Mouse (Mus musculus) spleen, adult 12 weeks (tissue): ENCODE data around the gene Irgm2.
"Not testable (repeated sequence)": the region's sequence is repeated elsewhere in the genome, so short reads cannot be mapped to it uniquely, and the experiment has no call there.

Source experiments
- DNase-seq: peaks from one replicate; pipeline ENCODE4 v3.0.0; 2022; ENCODE audit warnings: low spot score

Irgm2 gene

DNA sequence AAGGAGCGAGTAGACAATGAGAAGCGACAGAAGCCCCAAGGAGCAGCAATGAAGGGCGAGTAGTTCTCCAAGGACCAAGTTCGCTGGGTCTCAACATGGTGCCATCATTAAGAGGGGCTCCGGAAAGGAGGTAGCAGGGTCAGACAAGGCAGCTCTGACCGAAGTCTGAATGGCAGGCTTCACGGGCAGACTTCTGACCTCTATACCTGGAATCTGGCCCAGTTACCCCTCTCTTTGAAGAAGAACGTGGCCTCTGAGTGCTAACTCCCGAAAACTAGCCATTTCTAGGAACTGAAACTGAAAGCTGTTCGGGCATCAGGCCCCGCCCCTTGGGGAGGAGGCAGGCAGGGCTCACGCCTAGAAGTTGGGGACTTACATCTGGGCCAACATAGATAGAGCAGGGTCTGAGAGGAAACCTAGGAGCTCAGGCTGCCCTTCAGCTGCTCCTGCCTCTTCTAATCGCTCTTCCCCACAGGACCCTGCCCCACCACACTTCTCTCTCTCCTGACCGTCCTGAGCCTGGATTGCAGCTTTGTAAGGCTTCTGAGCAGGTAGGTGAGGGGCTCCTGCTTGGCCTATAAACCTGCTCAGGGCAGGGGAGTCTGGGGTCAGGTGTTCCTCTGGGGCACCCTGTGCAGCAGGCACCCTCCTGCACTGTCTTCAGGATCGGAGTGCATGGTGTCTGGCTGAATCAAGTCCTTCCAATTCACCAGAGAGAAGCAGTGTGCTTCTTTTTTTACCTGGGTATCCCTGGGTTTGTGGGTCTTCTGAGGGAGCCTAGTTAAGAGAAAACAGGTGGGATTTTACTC lies at the start of gene Irgm2, which contains the start of gene Igtp:
TSS of gene Irgm2 (plus strand) at position 390 of the 809 bp plus-strand sequence.
TSS of gene Igtp (plus strand) at position 328 of the 809 bp plus-strand sequence.
- DNase-seq: peak; percentile 85

DNA sequence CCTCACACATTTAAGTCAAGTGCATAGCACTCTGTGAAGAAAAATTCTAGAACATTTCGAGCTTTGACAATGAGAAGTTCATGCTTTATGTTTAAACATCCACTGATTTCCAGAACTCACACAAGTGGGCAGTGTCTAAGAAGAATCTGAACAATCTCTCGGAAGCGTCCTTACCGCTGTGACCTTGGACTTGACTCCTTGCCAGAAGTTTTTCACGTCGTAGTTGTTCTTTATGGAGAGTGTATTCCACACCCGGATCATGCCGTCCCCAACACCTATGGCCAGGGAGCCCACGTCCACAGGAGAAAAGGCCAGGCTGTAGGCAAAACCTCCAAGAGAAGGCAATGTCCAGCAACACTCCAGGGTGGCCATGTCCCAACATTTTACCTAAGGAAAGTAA lies 44.0 kb upstream of the Irgm2 start:
- no peak for DNase-seq

DNA sequence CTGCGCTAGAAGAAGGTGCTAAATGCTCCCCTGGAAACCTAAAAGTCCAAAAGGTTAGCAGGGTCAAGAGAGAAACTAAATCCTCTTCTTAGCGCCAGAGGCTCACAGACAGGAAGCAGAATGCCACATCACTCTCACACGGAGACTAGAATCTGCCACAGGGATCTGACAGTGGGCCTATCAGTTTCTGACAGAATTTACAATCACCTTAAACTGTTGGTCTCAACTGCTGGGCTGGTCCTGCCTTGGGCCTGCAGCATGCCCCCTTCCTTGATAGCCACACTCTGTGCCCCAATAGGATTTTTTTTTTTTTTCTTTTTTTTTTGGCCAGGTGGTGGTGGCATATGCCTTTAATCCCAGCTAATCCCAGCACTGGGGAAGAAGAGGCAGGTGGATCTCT lies 42.5 kb upstream of the Irgm2 start:
- DNase-seq: no peak

DNA sequence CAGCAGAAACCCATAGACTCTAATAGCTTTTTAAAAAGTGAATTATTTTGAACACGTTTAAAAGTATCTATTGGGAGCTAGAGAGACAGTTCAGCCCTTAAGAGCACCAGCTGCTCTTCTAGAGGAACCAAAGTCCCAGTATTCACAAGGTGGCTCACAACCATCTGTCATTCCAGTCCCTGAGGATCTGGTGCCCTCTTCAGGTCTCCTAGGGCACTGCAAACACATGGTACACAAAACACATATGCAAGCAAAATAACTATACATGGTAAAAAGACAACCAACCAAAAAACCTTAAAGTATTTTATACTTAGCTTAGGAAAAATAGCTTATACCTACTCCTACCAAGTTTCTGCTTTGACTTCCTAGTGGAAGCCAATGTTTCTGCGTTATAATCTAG lies 34.3 kb upstream of the Irgm2 start:
- no peak for DNase-seq

DNA sequence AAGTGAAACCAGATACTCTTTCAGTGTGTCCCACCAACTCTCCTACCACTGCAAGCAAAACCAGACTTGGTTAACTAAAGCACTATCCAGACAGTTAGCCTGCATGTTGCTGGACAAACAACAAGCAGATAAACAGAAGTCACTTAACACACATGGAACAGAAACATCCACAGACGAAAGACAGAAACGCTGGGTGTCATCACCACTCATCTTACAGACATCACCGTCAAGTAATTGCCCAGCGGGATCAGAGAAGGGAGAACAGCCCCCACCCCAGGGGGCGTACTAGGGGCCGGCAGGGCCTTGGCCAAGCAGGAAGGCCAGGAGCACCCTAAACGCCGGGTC lies 31.6 kb upstream of the Irgm2 start:
- DNase-seq: no peak

DNA sequence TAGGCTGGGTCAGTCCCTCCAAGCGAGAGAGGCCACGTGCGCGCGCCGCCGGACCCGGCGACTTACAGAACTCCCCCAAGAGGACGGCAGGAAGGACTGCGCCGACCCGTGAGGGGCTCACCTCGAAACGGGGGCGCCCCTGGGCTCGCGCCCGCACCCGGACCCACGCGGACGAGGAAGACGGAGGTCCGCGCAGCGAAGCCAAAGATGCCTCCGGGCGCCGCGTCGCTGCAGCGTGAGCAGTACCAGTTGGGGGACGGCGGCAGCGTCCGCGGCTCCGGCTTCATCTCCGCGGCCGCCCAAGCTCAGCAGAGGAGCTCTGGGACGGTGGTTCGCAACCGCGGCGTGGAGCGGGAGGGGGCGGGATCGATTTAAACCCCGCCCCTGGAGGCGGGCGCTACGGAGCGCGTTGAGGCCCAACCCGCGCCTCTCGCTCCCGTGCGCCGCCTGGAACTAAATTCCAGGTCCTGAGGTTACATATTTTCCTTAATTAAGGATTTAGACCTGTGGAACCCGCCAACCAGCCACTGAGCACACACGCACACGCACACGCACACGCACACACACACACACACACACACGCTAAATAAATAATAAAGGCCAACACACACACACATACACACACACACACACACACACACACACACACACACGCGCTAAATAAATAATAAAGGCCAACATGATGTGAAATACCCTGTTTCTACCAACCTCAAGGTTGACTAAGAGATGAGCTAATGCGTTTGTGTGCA lies 31.1 kb upstream of the Irgm2 start, which contains the start of gene Gemin5:
TSS of gene Gemin5 (minus strand) at position 373 of the 749 bp plus-strand sequence.
- DNase-seq: peak; percentile 77

DNA sequence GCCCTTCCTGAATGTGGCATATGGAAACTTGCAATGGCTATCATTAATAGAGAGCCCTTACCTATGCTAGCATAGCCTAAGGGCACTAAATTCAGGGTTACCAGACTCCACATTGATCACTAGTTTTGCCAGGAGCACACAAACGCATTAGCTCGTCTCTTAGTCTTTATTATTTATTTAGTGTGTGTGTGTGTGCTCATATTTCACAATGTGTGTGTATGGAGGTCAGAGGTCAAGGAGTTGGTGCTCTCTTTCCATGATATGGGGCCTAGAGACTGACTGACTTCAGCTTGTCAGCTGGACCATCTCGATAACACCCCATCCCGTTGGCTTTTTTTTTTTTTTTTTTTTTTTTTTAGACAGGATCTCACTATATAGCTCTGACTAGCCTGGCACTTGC lies 29.8 kb upstream of the Irgm2 start:
- DNase-seq: no peak

GRCm38 (mm10) chr11:58171459-58172091 lies 27.8 kb upstream of the Irgm2 start, which contains the start of gene Mrpl22:
Gene Mrpl22, plus strand, starts transcription at chr11:58171661.
- DNase-seq: peak; percentile 90

DNA sequence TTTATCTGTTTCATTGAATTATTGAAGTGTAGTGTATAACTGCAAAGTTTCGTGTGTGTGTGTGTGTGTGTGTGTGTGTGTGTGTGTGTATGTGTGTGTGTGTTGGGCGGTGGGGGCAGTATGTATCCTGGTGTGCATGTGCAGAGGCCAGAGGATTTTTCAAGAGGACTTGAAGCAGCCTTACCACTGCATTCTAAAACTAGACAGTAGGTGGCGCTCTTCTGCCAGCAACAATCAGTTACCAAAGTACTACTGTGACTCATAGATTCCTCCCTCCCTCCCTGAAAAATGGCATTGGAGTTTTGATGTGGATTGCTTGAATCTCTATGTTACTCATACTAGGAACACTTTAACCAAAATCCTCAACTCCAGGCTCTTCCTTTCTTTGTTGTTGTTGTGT lies 19.9 kb upstream of the Irgm2 start:
- DNase-seq: peak; percentile 59

- not testable (repeated sequence) for DNase-seq
These were observed 19.4 kb upstream of the Irgm2 start for GRCm38 (mm10) chr11:58179986-58180385.

GRCm38 (mm10) chr11:58180756-58181155 lies 18.7 kb upstream of the Irgm2 start:
- DNase-seq: no peak

DNA sequence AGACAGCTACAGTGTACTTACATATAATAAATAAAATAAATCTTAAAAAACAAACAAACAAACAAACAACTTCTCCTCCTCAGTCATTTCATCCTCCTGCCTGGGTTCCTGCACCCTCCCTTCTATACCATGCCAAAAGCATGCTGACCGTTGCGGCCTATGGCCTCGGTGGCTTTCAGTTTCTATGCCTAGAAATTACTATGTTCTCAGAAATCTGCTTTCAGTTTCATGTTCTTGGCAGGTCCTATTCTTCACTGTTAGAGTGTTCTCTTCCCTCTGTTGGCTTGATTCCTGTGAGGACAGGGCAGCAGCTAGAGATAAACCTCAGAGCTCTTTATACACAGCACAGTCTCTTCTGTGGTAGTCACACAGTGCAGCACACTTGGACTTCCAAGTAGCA lies 15.8 kb upstream of the Irgm2 start:
- no peak for DNase-seq

- DNase-seq: no peak
These were observed 9.7 kb upstream of the Irgm2 start for GRCm38 (mm10) chr11:58189675-58190074.

DNA sequence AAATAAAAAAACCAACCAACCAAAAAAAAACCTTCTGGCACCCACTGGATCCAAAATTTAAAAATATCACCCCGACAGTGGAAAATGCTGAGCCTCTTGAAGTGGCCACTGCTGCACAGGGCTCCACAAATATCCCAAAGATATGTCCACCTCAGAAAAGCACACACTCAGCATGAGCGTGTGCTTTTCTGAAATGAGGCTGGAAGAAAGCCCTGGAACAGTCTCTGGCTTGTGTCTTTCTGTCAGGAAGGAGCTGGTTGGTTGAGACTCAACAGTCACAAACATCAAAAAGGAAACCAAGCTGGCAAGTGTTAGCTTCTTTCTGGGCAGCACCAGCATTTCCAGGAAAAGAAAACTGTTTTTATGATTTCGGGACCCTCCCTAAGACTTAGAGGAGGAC lies 6.1 kb upstream of the Irgm2 start:
- DNase-seq: no peak

DNA sequence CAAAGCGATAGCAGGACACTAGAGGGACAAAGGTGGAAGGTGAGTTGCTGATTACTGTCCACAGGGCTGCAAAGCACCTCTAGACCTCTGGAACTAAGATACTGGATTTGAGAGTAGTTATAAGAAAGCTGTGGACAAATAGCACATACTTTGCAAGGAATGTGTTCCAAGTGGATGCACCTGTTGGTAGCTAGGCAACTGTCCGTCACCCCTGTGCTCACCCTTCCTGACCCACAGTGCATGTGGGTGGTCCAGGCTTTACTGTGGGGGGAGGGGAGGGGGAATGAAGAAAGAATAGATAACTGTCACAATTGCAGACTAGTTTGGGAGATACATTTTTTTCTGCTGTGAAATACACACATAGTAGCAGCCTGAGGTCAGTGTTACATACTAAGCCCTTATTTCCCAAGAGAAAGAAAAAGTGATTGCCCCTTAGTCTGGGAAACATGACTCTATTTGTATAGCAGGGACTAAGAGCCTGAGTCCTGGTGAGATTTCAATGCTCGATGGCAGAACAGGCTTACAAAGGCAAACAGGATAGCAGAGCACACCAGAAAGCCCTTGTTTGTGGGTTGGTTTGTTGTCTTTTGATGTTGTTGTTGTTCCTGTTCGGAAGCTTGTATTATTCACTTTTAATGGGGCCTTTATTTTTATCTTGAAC lies 5.4 kb upstream of the Irgm2 start:
- DNase-seq: no peak

DNA sequence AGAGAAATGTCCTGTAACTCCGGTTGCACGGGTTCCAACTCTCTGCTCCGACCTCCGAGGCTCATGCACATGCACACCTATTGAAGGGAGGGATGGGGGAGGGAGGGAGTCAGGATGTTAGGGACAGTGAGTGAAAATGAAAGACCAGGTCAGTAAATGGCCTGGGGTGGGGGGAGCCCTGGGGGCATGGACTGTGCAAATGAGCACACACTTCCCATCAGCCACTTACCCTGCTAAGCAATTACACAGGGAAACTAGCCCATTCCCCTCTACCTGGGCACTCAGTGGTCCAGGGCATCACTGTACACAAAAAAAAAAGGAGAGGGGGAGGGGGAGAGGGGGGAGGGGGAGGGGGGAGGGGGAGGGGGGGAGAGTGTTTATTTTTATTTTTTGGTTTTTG lies 755 bp upstream of the Irgm2 start:
- DNase-seq: no peak

DNA sequence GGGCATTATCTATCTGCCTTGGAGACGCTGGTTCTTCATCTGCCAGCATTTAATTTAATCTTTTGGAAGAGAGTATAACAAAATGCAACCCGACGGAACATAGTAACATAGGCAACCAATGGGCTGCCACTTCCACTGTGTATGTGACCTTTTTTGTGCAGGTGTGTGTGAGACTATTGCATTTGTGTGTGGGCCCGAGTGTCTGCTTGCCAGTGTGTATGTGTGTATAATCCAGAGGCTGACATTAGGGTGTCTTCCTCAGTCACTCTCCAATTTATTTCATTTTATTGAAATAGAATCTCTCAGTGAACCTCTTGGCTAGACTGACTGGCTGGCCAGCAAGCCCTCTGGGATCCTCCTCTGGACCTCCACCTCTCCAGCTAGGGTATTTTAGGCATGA lies 808 bp downstream of the Irgm2 start:
- DNase-seq: no peak

DNA sequence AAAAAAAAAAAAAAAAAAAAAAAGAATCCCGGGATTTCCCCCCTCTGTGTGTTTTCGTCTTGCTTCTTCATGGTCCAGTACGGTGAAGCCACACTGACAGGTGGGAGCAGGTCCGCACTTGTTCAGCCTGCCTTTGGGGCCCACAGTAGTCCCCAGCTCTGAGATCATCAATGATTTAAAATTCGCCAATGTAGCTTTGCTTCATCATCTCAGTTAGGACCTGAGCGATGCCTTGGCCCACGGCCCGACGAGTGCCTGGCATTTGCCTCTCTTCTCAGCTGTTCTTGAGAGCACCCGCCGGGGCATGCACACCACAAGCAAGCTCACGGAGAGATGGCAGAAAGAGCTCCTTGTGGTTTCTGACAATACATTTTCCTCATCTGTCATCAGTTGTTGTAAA lies 1.6 kb downstream of the Irgm2 start:
- DNase-seq: no peak

- no peak for DNase-seq
These were observed 11.0 kb downstream of the Irgm2 start for GRCm38 (mm10) chr11:58210321-58210886.

DNA sequence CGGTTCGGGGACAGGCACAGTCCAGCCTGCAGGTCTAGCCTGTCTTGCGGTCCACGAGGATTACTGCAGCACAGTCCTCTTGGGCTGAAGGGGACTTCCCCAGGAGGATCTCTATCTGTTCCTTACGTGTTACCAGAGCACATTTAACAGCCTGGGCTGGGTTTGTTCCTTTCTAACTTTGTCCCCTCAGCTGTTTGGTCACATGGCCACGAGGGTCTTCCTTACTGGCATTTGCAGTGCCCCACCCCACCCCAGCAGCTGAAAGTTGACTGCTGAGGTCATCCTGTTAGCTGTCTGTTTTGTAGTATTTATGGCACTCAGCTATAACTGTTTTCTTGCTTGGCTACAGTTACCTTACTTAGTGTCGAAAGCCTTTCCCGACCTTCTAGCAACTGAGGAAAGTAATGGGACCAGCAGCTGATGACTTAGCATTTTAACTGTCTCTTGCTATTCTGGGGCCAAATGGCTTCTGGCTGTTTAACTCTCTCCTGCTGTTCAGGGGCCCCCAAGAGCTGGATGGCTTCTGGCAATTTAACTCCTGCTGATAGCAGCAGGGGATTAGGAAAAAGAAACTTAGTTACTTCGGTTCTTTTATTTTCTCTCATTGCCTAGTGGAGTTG lies 11.8 kb downstream of the Irgm2 start:
- no peak for DNase-seq

- DNase-seq: no peak
These were observed 12.3 kb downstream of the Irgm2 start for GRCm38 (mm10) chr11:58211682-58212067.
